Mouse (Mus musculus): ENCODE measurements at regions not wholly inside any gene's neighbourhood (a gene's known extent, or its start where the extent isn't known, plus 50 kb on each side); places are given as distances from the start of the nearest gene placed in this dataset.

- Histone ChIP-seq H3K4me2 (ENCODE audit: low read depth, low read length, severe bottlenecking) (no peak overlapping the region), H3K9ac (ENCODE audit: low read length) (no peak overlapping the region), H3K9me3 (ENCODE audit: control insufficient read depth, low read length) (no peaks in the 10 kb centered on the region), H3K4me3 (ENCODE audit: low read depth, low read length) (no peak overlapping the region), H3K36me3 (ENCODE audit: control insufficient read depth, insufficient read depth, low read length) (no peaks in the 10 kb centered on the region), H3K27me3 (ENCODE audit: control insufficient read depth, insufficient read depth, low read length) (no peaks in the 10 kb centered on the region), H3K27ac (ENCODE audit: low read depth, low read length) (no peak overlapping the region), H3K4me1 (replicated peaks; ENCODE audit: control insufficient read depth, insufficient read depth, low read length) (no peaks in the 10 kb centered on the region)
- DNase-seq (ENCODE audit: low spot score) (no peak), ATAC-seq (replicated peaks; ENCODE audit: low FRiP score) (0 out of 2 replicates have a peak, but pooled peaks have one; percentile 42)
- WGBS = 54% methylated on average over 1 of the region's 1 CpGs
Measured at GRCm38 (mm10) chr14:100720667-100721066, 436.2 kb upstream of the Klf12 start.

GRCm38 (mm10) chr14:100714952-100715351 lies 430.5 kb upstream of the Klf12 start:
- no peak overlapping the region for H3K27ac ChIP-seq (ENCODE audit: low read depth, low read length)
- H3K4me1 ChIP-seq (replicated peaks; ENCODE audit: control insufficient read depth, insufficient read depth, low read length) = no peaks in the 10 kb centered on the region
- DNase-seq (ENCODE audit: low spot score) (no peak), ATAC-seq (replicated peaks; ENCODE audit: low FRiP score) (no peak)
- H3K36me3 ChIP-seq (ENCODE audit: control insufficient read depth, insufficient read depth, low read length) = no peaks in the 10 kb centered on the region
- no peak overlapping the region for H3K4me2 ChIP-seq (ENCODE audit: low read depth, low read length, severe bottlenecking)
- no peaks in the 10 kb centered on the region for H3K9me3 ChIP-seq (ENCODE audit: control insufficient read depth, low read length)
- WGBS = 66% methylated on average over 2 of the region's 2 CpGs
- H3K9ac ChIP-seq (ENCODE audit: low read length) = no peak overlapping the region
- no peak overlapping the region for H3K4me3 ChIP-seq (ENCODE audit: low read depth, low read length)
- no peaks in the 10 kb centered on the region for H3K27me3 ChIP-seq (ENCODE audit: control insufficient read depth, insufficient read depth, low read length)

- H3K4me1 ChIP-seq (replicated peaks; ENCODE audit: control insufficient read depth, insufficient read depth, low read length) = no peaks in the 10 kb centered on the region
- no peaks in the 10 kb centered on the region for H3K9me3 ChIP-seq (ENCODE audit: control insufficient read depth, low read length)
- no peaks in the 10 kb centered on the region for H3K27me3 ChIP-seq (ENCODE audit: control insufficient read depth, insufficient read depth, low read length)
- no peaks in the 10 kb centered on the region for H3K36me3 ChIP-seq (ENCODE audit: control insufficient read depth, insufficient read depth, low read length)
- H3K4me3 ChIP-seq (ENCODE audit: low read depth, low read length) = no peak overlapping the region
- H3K27ac ChIP-seq (ENCODE audit: low read depth, low read length) = peak overlapping the region; percentile 64
- 69% methylated on average over 4 of the region's 4 CpGs for WGBS
- H3K4me2 ChIP-seq (ENCODE audit: low read depth, low read length, severe bottlenecking) = no peak overlapping the region
- no peak overlapping the region for H3K9ac ChIP-seq (ENCODE audit: low read length)
- ATAC-seq (replicated peaks; ENCODE audit: low FRiP score) = peak; percentile 53; the same call in 1 of the 2 replicates
- no peak for DNase-seq (ENCODE audit: low spot score)
Measured at GRCm38 (mm10) chr14:100713999-100714471, 429.6 kb upstream of the Klf12 start.

- H3K9me3 ChIP-seq (ENCODE audit: control insufficient read depth, low read length) = no peaks in the 10 kb centered on the region
- no peaks in the 10 kb centered on the region for H3K4me1 ChIP-seq (replicated peaks; ENCODE audit: control insufficient read depth, insufficient read depth, low read length)
- no peaks in the 10 kb centered on the region for H3K36me3 ChIP-seq (ENCODE audit: control insufficient read depth, insufficient read depth, low read length)
- ATAC-seq (replicated peaks; ENCODE audit: low FRiP score) (peak; percentile 56; the same call in 1 of the 2 replicates), DNase-seq (ENCODE audit: low spot score) (no peak)
- 0 out of 2 replicates have a peak overlapping the region, but pooled peaks have one; percentile 64 for H3K27ac ChIP-seq (ENCODE audit: low read depth, low read length)
- WGBS = 68% methylated on average over 6 of the region's 6 CpGs
- H3K9ac ChIP-seq (ENCODE audit: low read length) = no peak overlapping the region
- H3K4me2 ChIP-seq (ENCODE audit: low read depth, low read length, severe bottlenecking) = no peak overlapping the region
- no peaks in the 10 kb centered on the region for H3K27me3 ChIP-seq (ENCODE audit: control insufficient read depth, insufficient read depth, low read length)
- H3K4me3 ChIP-seq (ENCODE audit: low read depth, low read length) = no peak overlapping the region
Measured at GRCm38 (mm10) chr14:100713592-100713991, 429.1 kb upstream of the Klf12 start.

- 30% methylated on average over 9 of the region's 9 CpGs for WGBS
- Histone ChIP-seq H3K4me3 (ENCODE audit: low read depth, low read length) (no peak overlapping the region), H3K36me3 (ENCODE audit: control insufficient read depth, insufficient read depth, low read length) (no peaks in the 10 kb centered on the region), H3K9ac (ENCODE audit: low read length) (no peak overlapping the region), H3K9me3 (ENCODE audit: control insufficient read depth, low read length) (no peaks in the 10 kb centered on the region), H3K27ac (ENCODE audit: low read depth, low read length) (no peak overlapping the region), H3K4me2 (ENCODE audit: low read depth, low read length, severe bottlenecking) (no peak overlapping the region), H3K4me1 (replicated peaks; ENCODE audit: control insufficient read depth, insufficient read depth, low read length) (no peaks in the 10 kb centered on the region), H3K27me3 (ENCODE audit: control insufficient read depth, insufficient read depth, low read length) (no peaks in the 10 kb centered on the region)
- ATAC-seq (replicated peaks; ENCODE audit: low FRiP score) (peak; percentile 75), DNase-seq (ENCODE audit: low spot score) (no peak)
Measured at GRCm38 (mm10) chr14:100665361-100665955, 381.0 kb upstream of the Klf12 start.

- H3K4me2 ChIP-seq (ENCODE audit: low read depth, low read length, severe bottlenecking) = no peak overlapping the region
- H3K27ac ChIP-seq (ENCODE audit: low read depth, low read length) = no peak overlapping the region
- WGBS = 73% methylated on average over 3 of the region's 3 CpGs
- DNase-seq (ENCODE audit: low spot score) (no peak), ATAC-seq (replicated peaks; ENCODE audit: low FRiP score) (no peak)
- no peaks in the 10 kb centered on the region for H3K4me1 ChIP-seq (replicated peaks; ENCODE audit: control insufficient read depth, insufficient read depth, low read length)
- no peaks in the 10 kb centered on the region for H3K36me3 ChIP-seq (ENCODE audit: control insufficient read depth, insufficient read depth, low read length)
- no peak overlapping the region for H3K9ac ChIP-seq (ENCODE audit: low read length)
- no peaks in the 10 kb centered on the region for H3K27me3 ChIP-seq (ENCODE audit: control insufficient read depth, insufficient read depth, low read length)
- H3K9me3 ChIP-seq (ENCODE audit: control insufficient read depth, low read length) = no peaks in the 10 kb centered on the region
- H3K4me3 ChIP-seq (ENCODE audit: low read depth, low read length) = no peak overlapping the region
Measured at GRCm38 (mm10) chr14:100664180-100664579, 379.7 kb upstream of the Klf12 start.

GRCm38 (mm10) chr14:100642076-100642475 lies 357.6 kb upstream of the Klf12 start:
- no peak for ATAC-seq (replicated peaks; ENCODE audit: low FRiP score)
- no peaks in the 10 kb centered on the region for H3K27me3 ChIP-seq (ENCODE audit: control insufficient read depth, insufficient read depth, low read length)
- H3K4me1 ChIP-seq (replicated peaks; ENCODE audit: control insufficient read depth, insufficient read depth, low read length) = no peaks in the 10 kb centered on the region
- DNase-seq (ENCODE audit: low spot score) = no peak
- no peak overlapping the region for H3K4me2 ChIP-seq (ENCODE audit: low read depth, low read length, severe bottlenecking)
- WGBS = 83% methylated on average over 2 of the region's 2 CpGs
- no peak overlapping the region for H3K4me3 ChIP-seq (ENCODE audit: low read depth, low read length)
- no peak overlapping the region for H3K9ac ChIP-seq (ENCODE audit: low read length)
- no peak overlapping the region for H3K27ac ChIP-seq (ENCODE audit: low read depth, low read length)
- no peaks in the 10 kb centered on the region for H3K9me3 ChIP-seq (ENCODE audit: control insufficient read depth, low read length)
- H3K36me3 ChIP-seq (ENCODE audit: control insufficient read depth, insufficient read depth, low read length) = no peaks in the 10 kb centered on the region

- WGBS = 62% methylated on average over 6 of the region's 6 CpGs
- no peak overlapping the region for H3K4me3 ChIP-seq (ENCODE audit: low read depth, low read length)
Measured at GRCm38 (mm10) chr14:100634521-100634920, 350.0 kb upstream of the Klf12 start.

GRCm38 (mm10) chr14:100631676-100632075 lies 347.2 kb upstream of the Klf12 start:
- Histone ChIP-seq H3K27me3 (ENCODE audit: control insufficient read depth, insufficient read depth, low read length) (no peaks in the 10 kb centered on the region), H3K9me3 (ENCODE audit: control insufficient read depth, low read length) (no peaks in the 10 kb centered on the region), H3K36me3 (ENCODE audit: control insufficient read depth, insufficient read depth, low read length) (no peaks in the 10 kb centered on the region), H3K4me3 (ENCODE audit: low read depth, low read length) (no peak overlapping the region), H3K9ac (ENCODE audit: low read length) (no peak overlapping the region), H3K4me1 (replicated peaks; ENCODE audit: control insufficient read depth, insufficient read depth, low read length) (no peaks in the 10 kb centered on the region), H3K4me2 (ENCODE audit: low read depth, low read length, severe bottlenecking) (no peak overlapping the region), H3K27ac (ENCODE audit: low read depth, low read length) (no peak overlapping the region)
- 77% methylated on average over 1 of the region's 1 CpGs for WGBS
- DNase-seq (ENCODE audit: low spot score) (no peak), ATAC-seq (replicated peaks; ENCODE audit: low FRiP score) (no peak)

More at GRCm38 (mm10) chr14:100634521-100634920, 350.0 kb upstream of the Klf12 start:
- DNase-seq (ENCODE audit: low spot score) (no peak), ATAC-seq (replicated peaks; ENCODE audit: low FRiP score) (no peak)
- Histone ChIP-seq H3K27me3 (ENCODE audit: control insufficient read depth, insufficient read depth, low read length) (no peaks in the 10 kb centered on the region), H3K4me2 (ENCODE audit: low read depth, low read length, severe bottlenecking) (no peak overlapping the region), H3K4me1 (replicated peaks; ENCODE audit: control insufficient read depth, insufficient read depth, low read length) (no peaks in the 10 kb centered on the region), H3K9me3 (ENCODE audit: control insufficient read depth, low read length) (no peaks in the 10 kb centered on the region), H3K36me3 (ENCODE audit: control insufficient read depth, insufficient read depth, low read length) (no peaks in the 10 kb centered on the region), H3K27ac (ENCODE audit: low read depth, low read length) (no peak overlapping the region), H3K9ac (ENCODE audit: low read length) (no peak overlapping the region)
